Mouse (Mus musculus): ENCODE results near the gene Dennd5a. TPM values are rescaled to one million over a fixed set of nuclear protein-coding genes. Genes with fewer than 3 reads are reported as not detected.
A peak's percentile ranks its signal among the peaks of the same experiment; 100 is the strongest.

The Dennd5a gene
- total and polyA plus RNA-seq, 2 experiments: 24.1 to 26.2 TPM

- Histone ChIP-seq H3K4me1 (ENCODE audit: control insufficient read depth, insufficient read depth, low read length) (no peaks in the 10 kb centered on the region), H3K27me3 (ENCODE audit: control insufficient read depth, insufficient read depth, low read length) (no peaks in the 10 kb centered on the region), H3K79me2 (ENCODE audit: control insufficient read depth, insufficient read depth, low read length) (no peaks in the 10 kb centered on the region), H3K4me3 (ENCODE audit: insufficient read depth, low read depth, low read length) (no peak overlapping the region), H3K36me3 (ENCODE audit: control insufficient read depth, insufficient read depth, low read length) (no peaks in the 10 kb centered on the region), H3K27ac (replicated peaks; ENCODE audit: insufficient read depth, low read depth, low read length) (no peak overlapping the region), H3K9ac (ENCODE audit: low read depth, low read length) (no peak overlapping the region)
- no peak for DNase-seq (ENCODE audit: extremely low read depth, low read depth, low spot score)
- no peak for TF ChIP-seq POLR2A (IDR thresholded peaks at IDR 0.05; ENCODE audit: extremely low read depth, insufficient read depth, low read length)
- no peak for TF ChIP-seq CTCF (IDR thresholded peaks at IDR 0.05; ENCODE audit: low read depth, low read length)
These were observed 85.2 kb downstream of the Dennd5a start for GRCm38 (mm10) chr7:109875033-109875432.

GRCm38 (mm10) chr7:109873170-109873569 lies 87.1 kb downstream of the Dennd5a start:
- Histone ChIP-seq H3K27ac (replicated peaks; ENCODE audit: insufficient read depth, low read depth, low read length) (no peak overlapping the region), H3K9ac (ENCODE audit: low read depth, low read length) (no peak overlapping the region), H3K4me3 (ENCODE audit: insufficient read depth, low read depth, low read length) (no peak overlapping the region), H3K79me2 (ENCODE audit: control insufficient read depth, insufficient read depth, low read length) (no peaks in the 10 kb centered on the region), H3K36me3 (ENCODE audit: control insufficient read depth, insufficient read depth, low read length) (no peaks in the 10 kb centered on the region), H3K27me3 (ENCODE audit: control insufficient read depth, insufficient read depth, low read length) (no peaks in the 10 kb centered on the region), H3K4me1 (ENCODE audit: control insufficient read depth, insufficient read depth, low read length) (no peaks in the 10 kb centered on the region)
- TF ChIP-seq POLR2A (IDR thresholded peaks at IDR 0.05; ENCODE audit: extremely low read depth, insufficient read depth, low read length): no peak
- TF ChIP-seq CTCF (IDR thresholded peaks at IDR 0.05; ENCODE audit: low read depth, low read length): no peak
- DNase-seq (ENCODE audit: extremely low read depth, low read depth, low spot score): no peak
- WGBS: 48% methylated on average over 5 of the region's 5 CpGs

GRCm38 (mm10) chr7:109871232-109871631 lies 89.0 kb downstream of the Dennd5a start:
- Histone ChIP-seq H3K4me3 (ENCODE audit: insufficient read depth, low read depth, low read length) (no peak overlapping the region), H3K27me3 (ENCODE audit: control insufficient read depth, insufficient read depth, low read length) (no peaks in the 10 kb centered on the region), H3K9ac (ENCODE audit: low read depth, low read length) (no peak overlapping the region), H3K27ac (replicated peaks; ENCODE audit: insufficient read depth, low read depth, low read length) (no peak overlapping the region), H3K36me3 (ENCODE audit: control insufficient read depth, insufficient read depth, low read length) (no peaks in the 10 kb centered on the region), H3K79me2 (ENCODE audit: control insufficient read depth, insufficient read depth, low read length) (no peaks in the 10 kb centered on the region), H3K4me1 (ENCODE audit: control insufficient read depth, insufficient read depth, low read length) (no peaks in the 10 kb centered on the region)
- TF ChIP-seq POLR2A (IDR thresholded peaks at IDR 0.05; ENCODE audit: extremely low read depth, insufficient read depth, low read length): no peak
- no peak for TF ChIP-seq CTCF (IDR thresholded peaks at IDR 0.05; ENCODE audit: low read depth, low read length)
- 66% methylated on average over 5 of the region's 5 CpGs for WGBS
- DNase-seq (ENCODE audit: extremely low read depth, low read depth, low spot score): no peak

- H3K27me3 ChIP-seq (ENCODE audit: control insufficient read depth, insufficient read depth, low read length): no peaks in the 10 kb centered on the region
- no peaks in the 10 kb centered on the region for H3K4me1 ChIP-seq (ENCODE audit: control insufficient read depth, insufficient read depth, low read length)
- no peak for TF ChIP-seq POLR2A (IDR thresholded peaks at IDR 0.05; ENCODE audit: extremely low read depth, insufficient read depth, low read length)
- TF ChIP-seq CTCF (IDR thresholded peaks at IDR 0.05; ENCODE audit: low read depth, low read length): no peak
- no peak overlapping the region for H3K27ac ChIP-seq (replicated peaks; ENCODE audit: insufficient read depth, low read depth, low read length)
- H3K9ac ChIP-seq (ENCODE audit: low read depth, low read length): no peak overlapping the region
- H3K36me3 ChIP-seq (ENCODE audit: control insufficient read depth, insufficient read depth, low read length): no peaks in the 10 kb centered on the region
- 74% methylated on average over 3 of the region's 3 CpGs for WGBS
- H3K79me2 ChIP-seq (ENCODE audit: control insufficient read depth, insufficient read depth, low read length): no peaks in the 10 kb centered on the region
- DNase-seq (ENCODE audit: extremely low read depth, low read depth, low spot score): no peak
- no peak overlapping the region for H3K4me3 ChIP-seq (ENCODE audit: insufficient read depth, low read depth, low read length)
These were observed 91.8 kb downstream of the Dennd5a start for GRCm38 (mm10) chr7:109868498-109868897.

- H3K4me1 ChIP-seq (ENCODE audit: control insufficient read depth, insufficient read depth, low read length): no peaks in the 10 kb centered on the region
- DNase-seq (ENCODE audit: extremely low read depth, low read depth, low spot score): no peak
- 94% methylated on average over 3 of the region's 3 CpGs for WGBS
- H3K4me3 ChIP-seq (ENCODE audit: insufficient read depth, low read depth, low read length): no peak overlapping the region
- no peak overlapping the region for H3K9ac ChIP-seq (ENCODE audit: low read depth, low read length)
- no peaks in the 10 kb centered on the region for H3K27me3 ChIP-seq (ENCODE audit: control insufficient read depth, insufficient read depth, low read length)
- H3K27ac ChIP-seq (replicated peaks; ENCODE audit: insufficient read depth, low read depth, low read length): no peak overlapping the region
- no peak for TF ChIP-seq CTCF (IDR thresholded peaks at IDR 0.05; ENCODE audit: low read depth, low read length)
- no peaks in the 10 kb centered on the region for H3K36me3 ChIP-seq (ENCODE audit: control insufficient read depth, insufficient read depth, low read length)
- H3K79me2 ChIP-seq (ENCODE audit: control insufficient read depth, insufficient read depth, low read length): no peaks in the 10 kb centered on the region
These were observed 93.6 kb downstream of the Dennd5a start for GRCm38 (mm10) chr7:109866643-109867042.

GRCm38 (mm10) chr7:109865370-109866229 lies 94.7 kb downstream of the Dennd5a start, which contains the start of gene Scube2:
TSS of gene Scube2 (minus strand) at chr7:109865679.
- H3K9ac ChIP-seq (ENCODE audit: low read depth, low read length): no peak within 1 kb of the TSS
- no peak for TF ChIP-seq CTCF (IDR thresholded peaks at IDR 0.05; ENCODE audit: low read depth, low read length)
- TF ChIP-seq POLR2A (IDR thresholded peaks at IDR 0.05; ENCODE audit: extremely low read depth, insufficient read depth, low read length): no peak
- H3K4me3 ChIP-seq (ENCODE audit: insufficient read depth, low read depth, low read length): peak within 1 kb of the TSS; percentile 6; the same call in 1 of the 2 replicates
- H3K79me2 ChIP-seq (ENCODE audit: control insufficient read depth, insufficient read depth, low read length): no peaks in the 10 kb centered on the region
- H3K27me3 ChIP-seq (ENCODE audit: control insufficient read depth, insufficient read depth, low read length): no peaks in the 10 kb centered on the region
- H3K36me3 ChIP-seq (ENCODE audit: control insufficient read depth, insufficient read depth, low read length): no peaks in the 10 kb centered on the region
- H3K4me1 ChIP-seq (ENCODE audit: control insufficient read depth, insufficient read depth, low read length): no peaks in the 10 kb centered on the region
- no peak for DNase-seq (ENCODE audit: extremely low read depth, low read depth, low spot score)
- no peak within 1 kb of the TSS for H3K27ac ChIP-seq (replicated peaks; ENCODE audit: insufficient read depth, low read depth, low read length)
- 4% methylated on average over 68 of the region's 69 CpGs for WGBS

All from liver, adult 2 months (tissue).